Mouse (Mus musculus): ENCODE data around the gene Ppfia2.

Gene Ppfia2

GRCm38 (mm10) chr10:106469855-106470532 lies at the start of gene Ppfia2:
TSS of gene Ppfia2 (plus strand) at chr10:106470339.
- peak; percentile 83 for DNase-seq (ENCODE audit: low spot score)

- DNase-seq (ENCODE audit: low spot score): peak; percentile 63
Measured at GRCm38 (mm10) chr10:106468956-106469721, 1.0 kb upstream of the Ppfia2 start.

- peak; percentile 22 for DNase-seq (ENCODE audit: low spot score)
Measured at GRCm38 (mm10) chr10:106470533-106471205, 530 bp downstream of the Ppfia2 start.

- DNase-seq (ENCODE audit: low spot score): no peak
Measured at GRCm38 (mm10) chr10:106509281-106510165, 39.4 kb downstream of the Ppfia2 start.

- DNase-seq (ENCODE audit: low spot score): no peak
Measured at GRCm38 (mm10) chr10:106566036-106566435, 95.9 kb downstream of the Ppfia2 start.

- DNase-seq (ENCODE audit: low spot score): no peak
Measured at GRCm38 (mm10) chr10:106585026-106585425, 114.9 kb downstream of the Ppfia2 start.

- DNase-seq (ENCODE audit: low spot score): peak; percentile 84
Measured at GRCm38 (mm10) chr10:106585476-106586080, 115.4 kb downstream of the Ppfia2 start.

GRCm38 (mm10) chr10:106587817-106588216 lies 117.7 kb downstream of the Ppfia2 start:
- no peak for DNase-seq (ENCODE audit: low spot score)

- no peak for DNase-seq (ENCODE audit: low spot score)
Measured at GRCm38 (mm10) chr10:106590944-106591343, 120.8 kb downstream of the Ppfia2 start.

- peak; percentile 15 for DNase-seq (ENCODE audit: low spot score)
Measured at GRCm38 (mm10) chr10:106596976-106597375, 126.8 kb downstream of the Ppfia2 start.

GRCm38 (mm10) chr10:106603319-106603898 lies 133.3 kb downstream of the Ppfia2 start:
- no peak for DNase-seq (ENCODE audit: low spot score)

GRCm38 (mm10) chr10:106609177-106609981 lies 139.2 kb downstream of the Ppfia2 start:
- peak; percentile 83 for DNase-seq (ENCODE audit: low spot score)

GRCm38 (mm10) chr10:106610222-106610621 lies 140.1 kb downstream of the Ppfia2 start:
- no peak for DNase-seq (ENCODE audit: low spot score)

GRCm38 (mm10) chr10:106618194-106618593 lies 148.1 kb downstream of the Ppfia2 start:
- no peak for DNase-seq (ENCODE audit: low spot score)

- no peak for DNase-seq (ENCODE audit: low spot score)
Measured at GRCm38 (mm10) chr10:106620952-106621351, 150.8 kb downstream of the Ppfia2 start.

- DNase-seq (ENCODE audit: low spot score): no peak
Measured at GRCm38 (mm10) chr10:106623342-106623741, 153.2 kb downstream of the Ppfia2 start.

- peak; percentile 53 for DNase-seq (ENCODE audit: low spot score)
Measured at GRCm38 (mm10) chr10:106632171-106632935, 162.2 kb downstream of the Ppfia2 start.

- DNase-seq (ENCODE audit: low spot score): no peak
Measured at GRCm38 (mm10) chr10:106633898-106634297, 163.8 kb downstream of the Ppfia2 start.

GRCm38 (mm10) chr10:106652276-106652675 lies 182.1 kb downstream of the Ppfia2 start:
- DNase-seq (ENCODE audit: low spot score): no peak
